8 mouse cellular contexts compared by ENCODE assay signal in the genomic region with DNA sequence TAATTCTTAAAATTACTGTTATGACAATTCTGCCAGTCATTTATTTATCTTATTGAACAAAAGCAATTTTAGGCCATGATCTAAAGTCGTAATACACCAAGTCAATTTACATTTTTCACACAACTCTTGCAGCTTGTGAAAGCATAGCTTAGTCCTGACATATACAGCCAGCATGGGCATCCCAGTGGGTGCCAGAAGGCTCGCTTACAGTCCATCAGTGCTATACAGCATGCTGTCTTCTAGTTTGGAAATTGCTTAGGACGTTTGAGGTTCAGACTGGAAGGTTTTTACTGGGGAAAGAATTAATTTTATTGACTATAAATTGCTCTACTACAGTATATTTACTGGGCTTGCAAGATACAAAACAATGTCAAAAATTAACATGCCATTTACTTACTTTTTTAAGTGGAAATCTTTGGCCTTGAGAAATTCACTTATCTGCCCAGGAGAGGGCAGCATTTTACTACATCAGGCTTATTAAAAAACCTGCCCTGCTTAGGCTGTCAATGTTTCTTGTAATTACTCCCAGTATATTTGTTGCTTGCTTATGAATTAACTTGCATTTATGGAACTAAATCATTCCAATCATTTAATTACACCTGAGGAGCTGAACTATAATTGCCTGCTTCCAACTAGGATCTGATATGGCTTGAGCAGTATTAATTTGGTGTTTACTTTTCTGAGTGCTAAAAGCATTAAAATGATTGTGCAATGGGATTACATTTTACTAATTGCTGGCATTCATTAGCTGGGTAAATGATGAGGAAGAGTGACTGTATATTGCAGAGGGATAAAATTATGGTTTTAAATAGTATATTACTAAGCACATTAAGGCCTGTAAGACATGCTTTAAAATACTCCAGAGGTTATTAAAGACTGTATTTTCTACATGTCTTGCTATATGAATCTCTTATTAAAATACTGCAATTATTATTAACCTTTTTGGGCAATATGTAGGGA. TPM values are rescaled to one million over a fixed set of nuclear protein-coding genes. Genes with fewer than 3 reads are reported as not detected.
A peak's percentile ranks its signal among the peaks of the same experiment; 100 is the strongest.
DNase-seq lines count a peak whose midpoint lies in the region; ATAC-seq and TF ChIP-seq lines count a peak whose summit lies in the region.

No protein-coding gene starts in this region.

- H3K4me2 ChIP-seq in neural tube, embryonic 11.5 days (ENCODE audit: low read depth): no peak overlapping the region
- H3K4me2 ChIP-seq in embryonic facial prominence, embryonic 14.5 days (ENCODE audit: low read depth, low read length): no peak overlapping the region
- no peak overlapping the region for H3K4me2 ChIP-seq in liver, embryonic 14.5 days (ENCODE audit: low read depth)

- H3K27ac ChIP-seq in neural tube, embryonic 11.5 days (ENCODE audit: low read depth, low read length): no peak overlapping the region
- no peak overlapping the region for H3K27ac ChIP-seq in embryonic facial prominence, embryonic 14.5 days (replicated peaks; ENCODE audit: low read depth, low read length)
- H3K27ac ChIP-seq in liver, embryonic 14.5 days: no peak overlapping the region

- H3K4me1 ChIP-seq in neural tube, embryonic 11.5 days (ENCODE audit: control insufficient read depth, insufficient read depth, low read length): no peaks in the 10 kb centered on the region
- H3K4me1 ChIP-seq in embryonic facial prominence, embryonic 14.5 days (ENCODE audit: control insufficient read depth, insufficient read depth, low read length): no peaks in the 10 kb centered on the region
- no peaks in the 10 kb centered on the region for H3K4me1 ChIP-seq in liver, embryonic 14.5 days (replicated peaks; ENCODE audit: control insufficient read depth in 2 of 2, insufficient read depth in 2 of 2, low read length in 1 of 2)

- peak; percentile 67; the same call in 1 of the 2 replicates for ATAC-seq in frontal cortex, adult (ENCODE audit: low TSS enrichment)
- no peak for ATAC-seq in neural tube, embryonic 11.5 days (ENCODE audit: insufficient read depth, low FRiP score, low TSS enrichment)
- no peak for ATAC-seq in embryonic facial prominence, embryonic 14.5 days (ENCODE audit: low read depth)
- ATAC-seq in liver, embryonic 14.5 days (ENCODE audit: insufficient read depth): no peak

- no peaks in the 10 kb centered on the region for H3K9me3 ChIP-seq in neural tube, embryonic 11.5 days (ENCODE audit: control insufficient read depth, low read length)
- H3K9me3 ChIP-seq in embryonic facial prominence, embryonic 14.5 days (ENCODE audit: control insufficient read depth, low read length): no peaks in the 10 kb centered on the region
- H3K9me3 ChIP-seq in liver, embryonic 14.5 days (ENCODE audit: control insufficient read depth, low read length): no peaks in the 10 kb centered on the region

- no peak overlapping the region for H3K9ac ChIP-seq in neural tube, embryonic 11.5 days (ENCODE audit: low read length)
- H3K9ac ChIP-seq in embryonic facial prominence, embryonic 14.5 days (ENCODE audit: low read depth, low read length): no peak overlapping the region
- H3K9ac ChIP-seq in liver, embryonic 14.5 days (replicated peaks): no peak overlapping the region

- no peak for DNase-seq in frontal cortex, postnatal 10 days (ENCODE audit: low spot score in 2 of 2)
- DNase-seq in neural tube, embryonic 11.5 days (ENCODE audit: low spot score): peak; percentile 29
- DNase-seq in neural tube, embryonic 10.5 days (ENCODE audit: extremely low spot score, low spot score): no peak
- DNase-seq in embryonic facial prominence, embryonic 14.5 days (ENCODE audit: low spot score): peak; percentile 75
- peak; percentile 5 to 31 (median 6) for DNase-seq in liver, embryonic 14.5 days (ENCODE audit: low read depth in 3 of 3, low spot score in 3 of 3)
- peak; percentile 32 for DNase-seq in telencephalon, adult 2 months (ENCODE audit: low read depth, low spot score)
- no peak for DNase-seq in urinary bladder, postnatal 14 days (ENCODE audit: low spot score)

- TF ChIP-seq EP300 in liver, embryonic 14.5 days (IDR thresholded peaks at IDR 0.05; ENCODE audit: low read depth): no peak

- no peaks in the 10 kb centered on the region for H3K36me3 ChIP-seq in neural tube, embryonic 11.5 days (ENCODE audit: control insufficient read depth, insufficient read depth, low read length)
- no peaks in the 10 kb centered on the region for H3K36me3 ChIP-seq in embryonic facial prominence, embryonic 14.5 days (ENCODE audit: control insufficient read depth, insufficient read depth, low read length)
- no peaks in the 10 kb centered on the region for H3K36me3 ChIP-seq in liver, embryonic 14.5 days (replicated peaks; ENCODE audit: control insufficient read depth, insufficient read depth, low read depth)

- no peak overlapping the region for H3K4me3 ChIP-seq in neural tube, embryonic 11.5 days (ENCODE audit: low read depth, low read length)
- no peak overlapping the region for H3K4me3 ChIP-seq in embryonic facial prominence, embryonic 14.5 days (ENCODE audit: low read depth, low read length)
- no peak overlapping the region for H3K4me3 ChIP-seq in liver, embryonic 14.5 days (ENCODE audit: insufficient read depth in 1 of 2, low read depth in 2 of 2, low read length in 2 of 2)

- no peaks in the 10 kb centered on the region for H3K27me3 ChIP-seq in neural tube, embryonic 11.5 days (ENCODE audit: control insufficient read depth, insufficient read depth, low read length)
- H3K27me3 ChIP-seq in embryonic facial prominence, embryonic 14.5 days (replicated peaks; ENCODE audit: control insufficient read depth, insufficient read depth, low read length): no peaks in the 10 kb centered on the region
- H3K27me3 ChIP-seq in liver, embryonic 14.5 days (ENCODE audit: control insufficient read depth, insufficient read depth, low read length): no peaks in the 10 kb centered on the region

- 52% methylated on average over 3 of the region's 3 CpGs for WGBS in neural tube, embryonic 11.5 days
- 54% methylated on average over 3 of the region's 3 CpGs for WGBS in embryonic facial prominence, embryonic 14.5 days
- 39% methylated on average over 3 of the region's 3 CpGs for WGBS in liver, embryonic 14.5 days (ENCODE audit: insufficient replicate concordance)

- TF ChIP-seq CTCF in liver, embryonic 14.5 days (IDR thresholded peaks at IDR 0.05; ENCODE audit: low read depth): peak; percentile 49; the same call in 1 of the 2 replicates

RNA-seq across cellular contexts. Expression of a gene that starts 51.2 kb away (rescaled TPM):
- polyA plus RNA-seq in neural tube, embryonic 11.5 days (2014; fragmentation: Nextera tagmentation; extraction: Ambion mirVana): 5.8 and 6.2 TPM in 2 replicates
- polyA plus RNA-seq in embryonic facial prominence, embryonic 14.5 days (2014; fragmentation: Nextera tagmentation; extraction: Ambion mirVana): 6.9 and 8.7 TPM in 2 replicates
- 0.80 and 1.7 TPM in 2 replicates for polyA plus RNA-seq in liver, embryonic 14.5 days (2012; rRNA removed)
- polyA plus RNA-seq in liver, embryonic 14.5 days (2014; fragmentation: Nextera tagmentation; extraction: Ambion mirVana): 3.5 and 3.8 TPM in 2 replicates

RNA-seq across cellular contexts. Expression of a gene that starts 51.2 kb away (rescaled TPM):
- 64.1 and 67.1 TPM in 2 replicates for polyA plus RNA-seq in neural tube, embryonic 11.5 days (2014; fragmentation: Nextera tagmentation; extraction: Ambion mirVana)
- polyA plus RNA-seq in embryonic facial prominence, embryonic 14.5 days (2014; fragmentation: Nextera tagmentation; extraction: Ambion mirVana): 53.3 and 64.9 TPM in 2 replicates
- polyA plus RNA-seq in liver, embryonic 14.5 days (2012; rRNA removed): 15.2 and 21.1 TPM in 2 replicates
- polyA plus RNA-seq in liver, embryonic 14.5 days (2014; fragmentation: Nextera tagmentation; extraction: Ambion mirVana): 38.2 and 41.4 TPM in 2 replicates

Comparison
In these comparisons a context has a peak if more than half of its experiments do, and no peak if none do; other contexts are left out.
1. DNase-seq: peak in neural tube, embryonic 11.5 days (single experiment), embryonic facial prominence, embryonic 14.5 days (single experiment), liver, embryonic 14.5 days (3 of 3) and telencephalon, adult 2 months (single experiment); none in frontal cortex, postnatal 10 days (0 of 2), neural tube, embryonic 10.5 days (single experiment) and urinary bladder, postnatal 14 days (single experiment).